Mouse (Mus musculus) telencephalon, adult 2 months (tissue): ENCODE results near the gene Rhobtb1.

Experiments
- DNase-seq: peaks from one replicate; pipeline ENCODE4 v3.0.0-alpha.2; 2011; ENCODE audit warnings: low read depth, low spot score

Rhobtb1 gene

GRCm38 (mm10) chr10:69246762-69247161 lies 95.5 kb downstream of the Rhobtb1 start:
- DNase-seq: no peak

GRCm38 (mm10) chr10:69247311-69248033 lies 96.2 kb downstream of the Rhobtb1 start:
- no peak for DNase-seq

- DNase-seq: no peak
These were observed 97.3 kb downstream of the Rhobtb1 start for GRCm38 (mm10) chr10:69248261-69249160.

GRCm38 (mm10) chr10:69251254-69251653 lies 100.0 kb downstream of the Rhobtb1 start:
- DNase-seq: no peak

- no peak for DNase-seq
These were observed 101.2 kb downstream of the Rhobtb1 start for GRCm38 (mm10) chr10:69252112-69253074.

- no peak for DNase-seq
These were observed 101.9 kb downstream of the Rhobtb1 start for GRCm38 (mm10) chr10:69253075-69253685.

GRCm38 (mm10) chr10:69253686-69254080 lies 102.4 kb downstream of the Rhobtb1 start:
- no peak for DNase-seq

- DNase-seq: no peak
These were observed 103.2 kb downstream of the Rhobtb1 start for GRCm38 (mm10) chr10:69254390-69254847.

- DNase-seq: no peak
These were observed 104.4 kb downstream of the Rhobtb1 start for GRCm38 (mm10) chr10:69255594-69255993.

- DNase-seq: no peak
These were observed 106.4 kb downstream of the Rhobtb1 start for GRCm38 (mm10) chr10:69257592-69258133.

- no peak for DNase-seq
These were observed 107.4 kb downstream of the Rhobtb1 start for GRCm38 (mm10) chr10:69258588-69258987.

- DNase-seq: no peak
These were observed 107.9 kb downstream of the Rhobtb1 start for GRCm38 (mm10) chr10:69259161-69259560.

- DNase-seq: no peak
These were observed 108.7 kb downstream of the Rhobtb1 start for GRCm38 (mm10) chr10:69259929-69260328.

GRCm38 (mm10) chr10:69262918-69263822 lies 111.9 kb downstream of the Rhobtb1 start:
- no peak for DNase-seq

- DNase-seq: no peak
These were observed 112.7 kb downstream of the Rhobtb1 start for GRCm38 (mm10) chr10:69263906-69264305.

GRCm38 (mm10) chr10:69265421-69265820 lies 114.2 kb downstream of the Rhobtb1 start:
- DNase-seq: no peak

GRCm38 (mm10) chr10:69268061-69268643 lies 116.9 kb downstream of the Rhobtb1 start:
- no peak for DNase-seq

- no peak for DNase-seq
These were observed 120.2 kb downstream of the Rhobtb1 start for GRCm38 (mm10) chr10:69271436-69271835.

- DNase-seq: no peak
These were observed 123.0 kb downstream of the Rhobtb1 start for GRCm38 (mm10) chr10:69274275-69274674.
